Mouse (Mus musculus): ENCODE data around the gene Sgca. TPM values are rescaled to one million over a fixed set of nuclear protein-coding genes. Genes with fewer than 3 reads are reported as not detected.

Sgca gene
- polyA plus RNA-seq, 1 experiment from 2014 or later: not detected

GRCm38 (mm10) chr11:94990749-94991577, 14.8 kb upstream of the Sgca start, which contains the start of gene Ppp1r9b:
TSS of gene Ppp1r9b (plus strand) at chr11:94991035.
- H3K27ac ChIP-seq (replicated peaks): peak within 1 kb of the TSS; percentile 97
- H3K36me3 ChIP-seq: peaks cover 2% of the 10 kb centered on the region; the same call in 1 of the 2 replicates
- peak within 1 kb of the TSS; percentile 99 for H3K9ac ChIP-seq
- H3K4me3 ChIP-seq: peak within 1 kb of the TSS; percentile 97
- ATAC-seq (ENCODE audit: low read depth): peak; percentile 72
- H3K4me2 ChIP-seq: peak within 1 kb of the TSS; percentile 99
- under 1% methylated on average over 64 of the region's 69 CpGs for WGBS
- H3K27me3 ChIP-seq: no peaks in the 10 kb centered on the region
- H3K4me1 ChIP-seq (replicated peaks): peaks cover 79% of the 10 kb centered on the region
- no peaks in the 10 kb centered on the region for H3K9me3 ChIP-seq

DNA sequence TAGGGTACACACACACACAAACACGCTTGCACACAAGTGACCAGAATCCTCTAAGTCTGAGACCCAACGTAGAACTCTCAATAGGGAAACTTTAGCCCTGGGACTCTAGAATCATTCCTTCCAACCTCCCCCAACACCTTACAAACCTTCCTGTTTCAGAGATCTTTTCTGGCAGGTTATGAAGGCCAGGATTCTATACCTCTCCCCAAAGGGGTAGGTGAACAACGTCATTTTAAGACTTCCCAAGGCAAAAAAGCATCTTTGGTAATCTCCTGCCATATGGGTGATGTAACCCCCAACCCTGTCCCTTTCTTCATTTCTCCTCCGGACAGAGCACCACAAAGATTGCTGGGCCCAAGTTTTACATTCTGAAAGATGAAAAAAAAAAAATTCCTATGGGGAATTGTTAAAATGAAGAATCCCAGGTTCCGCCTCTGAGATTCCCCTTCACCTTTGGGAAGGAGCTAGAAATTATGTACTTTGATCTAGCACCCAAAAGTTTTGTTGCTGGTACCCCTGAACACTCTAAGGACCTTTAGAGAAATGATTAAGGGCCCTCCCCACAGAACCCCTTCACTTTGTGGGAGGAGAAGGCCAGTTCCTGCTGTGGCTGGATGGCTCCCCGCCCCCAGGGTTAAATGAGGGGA, 14.1 kb upstream of the Sgca start:
- Histone ChIP-seq H3K4me1 (replicated peaks) (peaks cover 75% of the 10 kb centered on the region), H3K4me2 (peak overlapping the region; percentile 99), H3K27me3 (no peaks in the 10 kb centered on the region), H3K9ac (peak overlapping the region; percentile 99), H3K27ac (replicated peaks) (peak overlapping the region; percentile 97), H3K36me3 (no peaks in the 10 kb centered on the region), H3K4me3 (peak overlapping the region; percentile 97), H3K9me3 (no peaks in the 10 kb centered on the region)
- ATAC-seq (ENCODE audit: low read depth): no peak
- 49% methylated on average over 6 of the region's 6 CpGs for WGBS

DNA sequence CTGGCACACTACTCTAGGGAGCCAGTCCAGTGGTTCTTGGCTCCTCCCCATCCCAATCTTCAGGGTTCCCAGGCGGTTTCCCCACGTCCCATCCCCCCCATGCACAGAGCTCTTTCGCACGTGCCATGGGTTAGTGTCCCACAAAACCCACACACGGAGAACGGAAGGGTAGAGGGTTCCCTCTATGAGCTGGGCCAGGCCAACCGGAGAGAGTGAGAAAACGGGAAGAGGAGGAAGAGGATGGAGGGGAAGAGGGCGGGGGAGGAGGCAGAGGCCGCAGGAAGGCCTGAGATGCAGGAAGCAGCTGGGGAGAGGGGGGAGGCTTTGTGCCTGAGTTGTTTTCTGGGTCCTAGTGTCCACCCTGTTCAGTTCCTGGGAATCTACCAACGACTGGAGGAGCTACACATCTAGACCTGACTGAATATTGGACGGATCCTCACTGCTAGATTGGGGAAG, 13.5 kb upstream of the Sgca start:
- H3K27me3 ChIP-seq: no peaks in the 10 kb centered on the region
- peak overlapping the region; percentile 99 for H3K9ac ChIP-seq
- peak; percentile 64 for ATAC-seq (ENCODE audit: low read depth)
- no peaks in the 10 kb centered on the region for H3K9me3 ChIP-seq
- H3K36me3 ChIP-seq: no peaks in the 10 kb centered on the region
- WGBS: under 1% methylated on average over 12 of the region's 12 CpGs
- peak overlapping the region; percentile 97 for H3K4me3 ChIP-seq
- peak overlapping the region; percentile 97 for H3K27ac ChIP-seq (replicated peaks)
- peaks cover 71% of the 10 kb centered on the region for H3K4me1 ChIP-seq (replicated peaks)
- H3K4me2 ChIP-seq: peak overlapping the region; percentile 99

DNA sequence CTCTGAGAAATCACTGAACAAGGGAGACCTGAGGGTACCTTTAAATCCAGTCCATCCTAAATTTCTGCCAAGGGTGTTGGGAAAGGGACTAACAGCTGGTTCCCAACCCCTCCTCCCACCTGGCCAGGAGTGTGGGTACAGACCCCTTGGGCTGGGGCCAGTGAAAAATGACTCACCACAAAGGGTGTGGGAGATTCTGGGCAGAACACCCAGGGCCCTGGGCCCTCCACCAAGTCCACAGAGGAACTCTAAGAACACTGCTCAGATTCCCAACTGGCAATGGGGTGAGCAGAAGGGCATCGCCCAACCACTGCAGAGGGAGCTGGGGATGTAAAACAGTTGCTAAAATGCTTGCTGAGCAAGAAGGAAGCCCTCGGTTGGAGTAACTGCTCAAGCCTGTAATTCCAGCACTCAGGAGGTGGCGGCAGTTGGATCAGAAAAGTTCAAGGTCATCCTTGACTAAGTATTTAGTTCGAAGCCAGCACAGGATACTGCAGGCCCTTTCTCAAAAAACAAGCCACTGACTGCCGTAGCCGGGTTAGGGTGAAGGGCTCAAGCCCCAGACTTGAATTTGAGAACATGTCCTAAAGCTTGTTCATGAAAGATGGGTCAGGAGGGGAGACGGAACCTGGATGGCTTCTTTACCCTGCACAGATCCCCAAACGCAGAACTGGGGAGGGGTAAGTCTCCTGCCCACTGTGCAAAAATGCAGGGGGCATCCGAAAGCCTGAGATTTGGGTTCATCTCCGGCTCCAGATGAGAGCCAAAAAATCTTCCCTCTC, 12.8 kb upstream of the Sgca start:
- Histone ChIP-seq H3K27me3 (no peaks in the 10 kb centered on the region), H3K27ac (replicated peaks) (peak overlapping the region; percentile 97), H3K4me2 (peak overlapping the region; percentile 99), H3K9me3 (no peaks in the 10 kb centered on the region), H3K4me3 (peak overlapping the region; percentile 97), H3K9ac (peak overlapping the region; percentile 99), H3K4me1 (replicated peaks) (peaks cover 65% of the 10 kb centered on the region), H3K36me3 (no peaks in the 10 kb centered on the region)
- peak; percentile 0; the same call in 1 of the 2 replicates for ATAC-seq (ENCODE audit: low read depth)
- 23% methylated on average over 10 of the region's 10 CpGs for WGBS

DNA sequence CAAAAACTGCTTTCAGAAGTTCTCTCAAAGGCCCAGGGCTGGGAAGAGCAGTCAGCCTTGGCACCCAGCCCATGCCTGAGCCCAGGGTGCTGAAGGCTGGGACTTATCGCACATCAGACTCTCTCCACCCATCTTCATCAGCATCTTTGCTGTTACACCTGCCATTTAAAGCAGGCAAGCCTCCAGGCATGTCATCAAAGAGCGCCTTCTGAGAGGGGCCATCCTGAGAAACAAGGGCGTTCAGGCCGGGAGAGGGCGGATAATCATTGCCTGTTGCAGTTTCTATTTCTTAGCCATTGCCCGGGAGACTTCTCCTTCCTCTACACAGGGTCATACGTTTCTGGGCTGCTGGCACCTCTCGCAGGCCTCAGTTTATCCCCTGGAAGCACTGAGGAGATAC, 11.7 kb upstream of the Sgca start:
- no peak overlapping the region for H3K4me3 ChIP-seq
- H3K36me3 ChIP-seq: no peaks in the 10 kb centered on the region
- no peak overlapping the region for H3K27ac ChIP-seq (replicated peaks)
- 0 out of 2 replicates have a peak overlapping the region, but pooled peaks have one; percentile 4 for H3K9ac ChIP-seq
- no peaks in the 10 kb centered on the region for H3K9me3 ChIP-seq
- peaks cover 54% of the 10 kb centered on the region for H3K4me1 ChIP-seq (replicated peaks)
- H3K4me2 ChIP-seq: no peak overlapping the region
- H3K27me3 ChIP-seq: no peaks in the 10 kb centered on the region
- ATAC-seq (ENCODE audit: low read depth): no peak
- 86% methylated on average over 8 of the region's 8 CpGs for WGBS

GRCm38 (mm10) chr11:94987341-94987740, 11.2 kb upstream of the Sgca start:
- no peaks in the 10 kb centered on the region for H3K9me3 ChIP-seq
- 61% methylated on average over 6 of the region's 6 CpGs for WGBS
- no peak overlapping the region for H3K9ac ChIP-seq
- H3K27ac ChIP-seq (replicated peaks): no peak overlapping the region
- peaks cover 49% of the 10 kb centered on the region for H3K4me1 ChIP-seq (replicated peaks)
- no peaks in the 10 kb centered on the region for H3K27me3 ChIP-seq
- no peak overlapping the region for H3K4me3 ChIP-seq
- no peak for ATAC-seq (ENCODE audit: low read depth)
- H3K4me2 ChIP-seq: no peak overlapping the region
- no peaks in the 10 kb centered on the region for H3K36me3 ChIP-seq

- Histone ChIP-seq H3K27me3 (no peaks in the 10 kb centered on the region), H3K9me3 (no peaks in the 10 kb centered on the region), H3K36me3 (no peaks in the 10 kb centered on the region), H3K9ac (no peak overlapping the region), H3K4me1 (replicated peaks) (peaks cover 45% of the 10 kb centered on the region), H3K4me3 (no peak overlapping the region), H3K27ac (replicated peaks) (no peak overlapping the region), H3K4me2 (no peak overlapping the region)
- no peak for ATAC-seq (ENCODE audit: low read depth)
- WGBS: 65% methylated on average over 2 of the region's 2 CpGs
Measured at GRCm38 (mm10) chr11:94986435-94986834, 10.3 kb upstream of the Sgca start.

DNA sequence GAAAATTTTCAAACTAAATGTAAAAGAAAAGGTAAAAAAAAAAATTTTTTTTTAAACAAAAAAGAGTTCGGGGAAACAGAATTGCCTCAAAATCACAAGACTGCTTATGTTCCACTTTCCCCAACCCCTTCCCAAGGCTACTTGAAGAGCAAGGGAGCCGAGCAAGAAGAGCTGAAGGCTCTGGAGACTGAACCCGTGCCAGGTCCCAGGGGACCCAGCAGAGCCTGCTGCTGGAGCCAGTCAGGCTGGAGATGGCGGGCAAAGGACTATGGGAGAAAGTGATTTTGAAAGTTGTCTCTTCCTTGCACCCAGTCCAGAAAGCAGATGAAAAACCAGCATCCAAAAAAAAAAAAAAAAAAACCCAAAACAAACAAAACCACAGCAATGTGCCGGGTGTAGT, 9.7 kb upstream of the Sgca start:
- no peak overlapping the region for H3K9ac ChIP-seq
- H3K36me3 ChIP-seq: no peaks in the 10 kb centered on the region
- ATAC-seq (ENCODE audit: low read depth): no peak
- H3K9me3 ChIP-seq: no peaks in the 10 kb centered on the region
- no peak overlapping the region for H3K4me3 ChIP-seq
- no peak overlapping the region for H3K4me2 ChIP-seq
- no peak overlapping the region for H3K27ac ChIP-seq (replicated peaks)
- WGBS: 70% methylated on average over 5 of the region's 5 CpGs
- H3K27me3 ChIP-seq: no peaks in the 10 kb centered on the region
- peaks cover 45% of the 10 kb centered on the region for H3K4me1 ChIP-seq (replicated peaks)

DNA sequence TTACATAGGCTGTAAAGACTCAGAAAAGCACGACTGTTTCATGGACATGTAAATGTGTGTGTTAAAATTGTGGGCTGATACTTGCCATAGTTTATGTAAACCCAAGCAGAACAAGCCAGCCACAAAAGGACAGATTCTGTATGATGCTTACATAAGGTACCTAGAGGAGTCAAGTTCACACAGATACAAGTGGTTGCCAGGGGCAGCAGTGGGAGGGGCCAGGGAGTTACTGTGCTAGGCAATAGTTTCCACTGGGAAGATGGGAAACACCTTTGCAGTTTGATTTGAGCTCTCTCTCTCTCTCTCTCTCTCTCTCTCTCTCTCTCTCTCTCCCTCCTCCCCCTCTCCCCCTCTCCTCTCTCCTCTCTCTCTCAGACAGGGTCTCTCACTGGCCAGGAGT, 9.0 kb upstream of the Sgca start:
- WGBS: 58% methylated on average over 1 of the region's 1 CpGs
- Histone ChIP-seq H3K4me2 (no peak overlapping the region), H3K4me3 (no peak overlapping the region), H3K9ac (no peak overlapping the region), H3K36me3 (no peaks in the 10 kb centered on the region), H3K4me1 (replicated peaks) (peaks cover 39% of the 10 kb centered on the region), H3K27ac (replicated peaks) (no peak overlapping the region), H3K27me3 (no peaks in the 10 kb centered on the region), H3K9me3 (no peaks in the 10 kb centered on the region)
- no peak for ATAC-seq (ENCODE audit: low read depth)

DNA sequence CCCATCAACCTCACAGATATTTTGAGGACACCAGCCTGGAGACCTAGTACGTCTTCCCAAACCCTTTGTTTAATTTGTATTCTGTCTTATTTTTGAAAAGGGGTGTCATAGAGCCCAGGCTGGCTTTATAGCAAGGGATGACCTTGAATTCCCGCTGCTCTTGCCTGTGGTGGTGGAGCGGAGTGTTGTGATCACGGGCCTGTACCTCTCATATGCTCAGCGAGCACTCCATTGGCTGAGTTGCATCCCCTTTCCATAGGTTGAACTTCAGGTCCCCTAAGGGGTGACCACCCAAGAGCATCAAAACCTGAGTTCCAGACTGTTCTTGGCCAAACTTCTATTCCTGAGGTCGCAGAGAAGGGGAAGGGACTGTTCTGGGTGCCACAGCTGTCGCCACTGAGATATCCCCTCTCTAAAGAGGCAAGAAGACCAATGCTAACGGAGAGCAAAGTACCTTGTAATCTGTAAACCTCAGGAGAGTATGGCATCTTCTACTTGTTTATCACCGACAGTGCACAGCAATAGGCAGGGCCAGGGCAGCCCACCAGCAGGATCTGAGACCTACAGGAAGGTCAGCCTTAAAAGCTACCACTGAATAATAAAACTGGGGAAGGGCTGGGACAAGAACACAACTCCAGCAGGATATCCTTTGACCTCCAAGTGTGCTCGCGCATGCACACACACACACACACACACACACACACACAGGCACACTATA, 3.5 kb upstream of the Sgca start:
- WGBS: 79% methylated on average over 11 of the region's 11 CpGs
- ATAC-seq (ENCODE audit: low read depth): peak; percentile 33; the same call in 1 of the 2 replicates
- Histone ChIP-seq H3K27ac (replicated peaks) (peak overlapping the region; percentile 93), H3K27me3 (no peaks in the 10 kb centered on the region), H3K4me2 (peak overlapping the region; percentile 48), H3K36me3 (no peaks in the 10 kb centered on the region), H3K9ac (peak overlapping the region; percentile 43; the same call in 1 of the 2 replicates), H3K4me3 (peak overlapping the region; percentile 20), H3K4me1 (replicated peaks) (peaks cover 22% of the 10 kb centered on the region), H3K9me3 (no peaks in the 10 kb centered on the region)

- H3K27me3 ChIP-seq: no peaks in the 10 kb centered on the region
- no peaks in the 10 kb centered on the region for H3K36me3 ChIP-seq
- peak; percentile 95 for ATAC-seq (ENCODE audit: low read depth)
- H3K9ac ChIP-seq: peak overlapping the region; percentile 67
- peak overlapping the region; percentile 48 for H3K4me2 ChIP-seq
- under 1% methylated on average over 20 of the region's 20 CpGs for WGBS
- peak overlapping the region; percentile 93 for H3K27ac ChIP-seq (replicated peaks)
- no peaks in the 10 kb centered on the region for H3K9me3 ChIP-seq
- H3K4me1 ChIP-seq (replicated peaks): peaks cover 22% of the 10 kb centered on the region
- peak overlapping the region; percentile 20 for H3K4me3 ChIP-seq
Measured at GRCm38 (mm10) chr11:94978947-94979346, 2.8 kb upstream of the Sgca start.

Measured in neural tube, embryonic 13.5 days (tissue).